Mouse (Mus musculus) lung, postnatal 0 days (tissue): ENCODE measurements around the gene Hspbap1.

Experiments
- CTCF ChIP-seq: IDR thresholded peaks from 2 replicates; pipeline ENCODE4 v1.5.1; 2016; ENCODE audit warnings: antibody characterized with exemption, mild to moderate bottlenecking
- EP300 ChIP-seq: IDR thresholded peaks from 2 replicates; pipeline ENCODE4 v1.6.1; 2016; ENCODE audit warnings: antibody characterized with exemption, mild to moderate bottlenecking, control low read depth

- TF ChIP-seq CTCF (no peak), EP300 (no peak)
Measured at GRCm38 (mm10) chr16:35753926-35754325, 16.2 kb upstream of the Hspbap1 start.
